Mouse (Mus musculus) heart, embryonic 14.5 days (tissue): ENCODE results near the gene Ccdc194. TPM values are rescaled to one million over a fixed set of nuclear protein-coding genes. Genes with fewer than 3 reads are reported as not detected.

ENCODE experiments used
- ATAC-seq: fragments of 200-750 bp; cut with Nextera tagmentation; 2 replicates; pipeline ENCODE4 v1.8.0; 2017; ENCODE audit warnings: low read depth, moderate TSS enrichment; ENCODE audit not compliant: insufficient number of reproducible peaks, insufficient read depth, low FRiP score
- H3K27ac ChIP-seq, 2 experiments: fragments of 200-500 bp in 1 of 2; fragments of 300-500 bp in 1 of 2; sonication (generic) in 1 of 2; replicated peaks in 1 of 2; 2 replicates each; pipeline ENCODE4 v1.5.1; 2012 to 2014; ENCODE audit warnings: low read depth in 2 of 2, low read length in 2 of 2, control low read depth in 1 of 2, mild to moderate bottlenecking in 1 of 2, mixed read lengths in 1 of 2; ENCODE audit not compliant: control insufficient read depth in 1 of 2, insufficient read depth in 1 of 2
- H3K27me3 ChIP-seq: fragments of 300-500 bp; sonication (generic); 2 replicates; pipeline ENCODE4 v1.6.1; 2014; ENCODE audit warnings: mild to moderate bottlenecking, low read length, control low read depth; ENCODE audit not compliant: control insufficient read depth, insufficient read depth
- H3K36me3 ChIP-seq: fragments of 300-500 bp; sonication (generic); 2 replicates; pipeline ENCODE4 v1.6.1; 2014; ENCODE audit warnings: mild to moderate bottlenecking, control low read depth, low read length, mixed read lengths; ENCODE audit not compliant: control insufficient read depth, insufficient read depth
- H3K4me1 ChIP-seq, 2 experiments: fragments of 200-500 bp in 1 of 2; fragments of 300-500 bp in 1 of 2; sonication (generic) in 1 of 2; 2 replicates each; pipeline ENCODE4 v1.6.1; 2012 to 2014; ENCODE audit warnings: low read length in 2 of 2, control low read depth in 1 of 2, mixed read lengths in 1 of 2; ENCODE audit not compliant: control insufficient read depth in 2 of 2, insufficient read depth in 2 of 2
- H3K4me2 ChIP-seq: fragments of 300-500 bp; sonication (generic); 2 replicates; pipeline ENCODE4 v1.6.1; 2014; ENCODE audit warnings: mild to moderate bottlenecking, low read length
- H3K4me3 ChIP-seq, 2 experiments: fragments of 200-500 bp in 1 of 2; fragments of 300-500 bp in 1 of 2; sonication (generic) in 1 of 2; 2 replicates each; pipeline ENCODE4 v1.5.1; 2012 to 2014; ENCODE audit warnings: low read length in 2 of 2, mild to moderate bottlenecking in 2 of 2, control low read depth in 1 of 2, low read depth in 1 of 2, moderate library complexity in 1 of 2; ENCODE audit not compliant: control insufficient read depth in 1 of 2, insufficient read depth in 1 of 2
- H3K9ac ChIP-seq: fragments of 300-500 bp; sonication (generic); 2 replicates; pipeline ENCODE4 v1.6.1; 2014; ENCODE audit warnings: mild to moderate bottlenecking, low read length
- H3K9me3 ChIP-seq: fragments of 300-500 bp; sonication (generic); 2 replicates; pipeline ENCODE4 v1.6.1; 2016; ENCODE audit warnings: low read length, control low read depth; ENCODE audit not compliant: control insufficient read depth
- WGBS: fragments of 180-500 bp; shearing (Covaris S2); extraction: QIAGEN DNeasy Blood & Tissue Kit; methylation state at CpG from one replicate; pipeline ENCODE4 v1.1.7; 2014; 5-methylcytosine and 5-hydroxymethylcytosine counted together
- polyA plus RNA-seq: library from polyadenylated mRNA; unstranded; fragments of >200 nt; fragmentation: Nextera tagmentation; extraction: Ambion mirVana; gene quantifications from 2 replicates; pipeline ENCODE4 v1.2.1, GENCODE M21; 2014

Gene Ccdc194
- polyA plus RNA-seq, 1 experiment from 2014 or later = 0.35 TPM

- Histone ChIP-seq H3K9me3 (no peaks in the 10 kb centered on the region), H3K9ac (no peak overlapping the region), H3K27me3 (no peaks in the 10 kb centered on the region), H3K27ac (peak overlapping the region; percentile 61 to 66), H3K4me2 (no peak overlapping the region), H3K4me3 (no peak overlapping the region), H3K36me3 (peaks cover 36% of the 10 kb centered on the region), H3K4me1 (peaks cover 28 to 52% of the 10 kb centered on the region in 2 experiments)
- WGBS = 82% methylated on average over 5 of the region's 5 CpGs
- ATAC-seq = no peak
Measured at GRCm38 (mm10) chr8:71495811-71496210, 29.7 kb downstream of the Ccdc194 start.

- peaks cover 43% of the 10 kb centered on the region for H3K36me3 ChIP-seq
- H3K4me1 ChIP-seq = peaks cover 28 to 52% of the 10 kb centered on the region in 2 experiments
- no peak overlapping the region for H3K4me3 ChIP-seq
- no peaks in the 10 kb centered on the region for H3K9me3 ChIP-seq
- H3K4me2 ChIP-seq = peak overlapping the region; percentile 16; the same call in 1 of the 2 replicates
- no peaks in the 10 kb centered on the region for H3K27me3 ChIP-seq
- ATAC-seq = no peak
- 24% methylated on average over 16 of the region's 16 CpGs for WGBS
- peak overlapping the region in 1 of 2 experiments; percentile 61; a peak in 3 of 4 replicates for H3K27ac ChIP-seq
- H3K9ac ChIP-seq = no peak overlapping the region
Measured at GRCm38 (mm10) chr8:71495039-71495438, 30.5 kb downstream of the Ccdc194 start.

- WGBS = under 1% methylated on average over 22 of the region's 22 CpGs
- Histone ChIP-seq H3K27ac (peak overlapping the region; percentile 67 to 75), H3K27me3 (no peaks in the 10 kb centered on the region)
Measured at GRCm38 (mm10) chr8:71488454-71488853, 37.1 kb downstream of the Ccdc194 start.

DNA sequence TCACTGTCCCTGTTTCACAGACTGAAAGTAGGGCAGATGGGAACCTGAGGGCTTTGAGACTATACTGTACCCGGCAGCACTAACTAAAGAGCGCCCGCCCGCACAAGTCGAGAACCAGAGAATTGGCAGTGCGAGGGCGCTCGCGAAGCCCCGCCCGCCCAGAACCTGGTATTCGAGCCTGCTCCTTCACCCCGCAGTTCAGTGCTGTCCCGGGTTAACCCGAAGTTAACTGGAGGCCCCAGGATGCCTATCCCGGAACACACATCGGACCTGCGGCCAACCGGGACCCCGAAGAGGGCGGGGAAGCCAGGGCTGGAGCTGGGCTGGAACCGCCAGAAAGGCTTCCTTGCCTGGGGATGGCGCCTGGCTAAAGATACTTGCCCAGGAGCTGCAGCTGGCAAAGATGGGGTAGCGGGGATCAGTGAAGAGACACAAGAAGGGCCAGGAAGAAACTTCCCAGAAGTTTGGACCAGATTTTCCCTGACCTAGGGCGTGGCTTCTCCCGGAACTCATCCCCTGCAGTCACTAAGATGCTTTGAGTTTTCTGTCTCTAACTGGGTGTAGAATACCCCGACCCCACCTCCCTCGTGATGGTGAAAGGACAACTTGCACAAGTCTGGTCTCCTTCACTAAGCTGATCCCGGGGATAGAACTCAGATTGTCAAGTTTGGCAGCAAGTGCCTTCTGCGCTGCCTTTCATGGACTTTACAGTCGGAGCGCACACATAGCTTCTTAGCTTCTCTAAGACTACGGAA is 37.6 kb downstream of the Ccdc194 start, which contains the start of gene Gtpbp3:
Gtpbp3 (plus strand) TSS at position 413 of the 755 bp plus-strand sequence.
- Histone ChIP-seq H3K36me3 (peaks cover 28% of the 10 kb centered on the region), H3K9ac (peak within 1 kb of the TSS; percentile 85), H3K9me3 (no peaks in the 10 kb centered on the region), H3K4me3 (peak within 1 kb of the TSS; percentile 78 to 85), H3K4me2 (peak within 1 kb of the TSS; percentile 99), H3K27me3 (no peaks in the 10 kb centered on the region), H3K27ac (peak within 1 kb of the TSS; percentile 67 to 75), H3K4me1 (peaks cover 5 to 14% of the 10 kb centered on the region in 2 experiments; a peak in 3 of 4 replicates)
- 0 out of 2 replicates have a peak, but pooled peaks have one; percentile 8 for ATAC-seq
- 1% methylated on average over 33 of the region's 33 CpGs for WGBS

More at GRCm38 (mm10) chr8:71488454-71488853, 37.1 kb downstream of the Ccdc194 start:
- Histone ChIP-seq H3K9me3 (no peaks in the 10 kb centered on the region), H3K4me3 (peak overlapping the region; percentile 78 to 85), H3K9ac (peak overlapping the region; percentile 85), H3K4me1 (peaks cover 5 to 14% of the 10 kb centered on the region in 2 experiments; a peak in 3 of 4 replicates), H3K36me3 (peaks cover 34% of the 10 kb centered on the region), H3K4me2 (peak overlapping the region; percentile 99)
- ATAC-seq = peak; percentile 83

GRCm38 (mm10) chr8:71486136-71486529 is 39.4 kb downstream of the Ccdc194 start:
- ATAC-seq = no peak
- WGBS = 21% methylated on average over 7 of the region's 7 CpGs

GRCm38 (mm10) chr8:71485142-71486135 is 40.1 kb downstream of the Ccdc194 start, which contains the start of gene Ano8:
TSS of gene Ano8 (minus strand) at chr8:71485963.
- Histone ChIP-seq H3K36me3 (peaks cover 7% of the 10 kb centered on the region), H3K4me1 (peaks cover 5 to 14% of the 10 kb centered on the region in 2 experiments; a peak in 3 of 4 replicates), H3K4me2 (peak within 1 kb of the TSS; percentile 92), H3K27ac (0 out of 4 replicates have a peak within 1 kb of the TSS, but pooled peaks of 1 of the 2 experiments have one; percentile 47), H3K9me3 (no peaks in the 10 kb centered on the region), H3K4me3 (peak within 1 kb of the TSS; percentile 70 to 71), H3K27me3 (peaks cover 9% of the 10 kb centered on the region; the same call in 1 of the 2 replicates), H3K9ac (peak within 1 kb of the TSS; percentile 87)
- WGBS = 8% methylated on average over 37 of the region's 58 CpGs
- ATAC-seq = peak; percentile 54

More at GRCm38 (mm10) chr8:71486136-71486529, 39.4 kb downstream of the Ccdc194 start:
- Histone ChIP-seq H3K36me3 (peaks cover 11% of the 10 kb centered on the region), H3K4me3 (peak overlapping the region in 1 of 2 experiments; percentile 71; a peak in 2 of 4 replicates), H3K4me1 (peaks cover 5 to 14% of the 10 kb centered on the region in 2 experiments; a peak in 3 of 4 replicates), H3K9me3 (no peaks in the 10 kb centered on the region), H3K4me2 (peak overlapping the region; percentile 92), H3K9ac (peak overlapping the region; percentile 13; the same call in 1 of the 2 replicates), H3K27ac (no peak overlapping the region), H3K27me3 (0 out of 2 replicates have a peak, but pooled peaks cover 7% of the 10 kb centered on the region)
